Mouse (Mus musculus) lung, adult 18-20 months (tissue): ENCODE measurements around the gene Nuak2.
"Not testable (repeated sequence)": the region's sequence is repeated elsewhere in the genome, so short reads cannot be mapped to it uniquely, and the experiment has no call there.

ENCODE experiments used
- DNase-seq, 2 experiments: peaks; one replicate each; pipeline ENCODE4 v3.0.0; 2022; ENCODE audit warnings: mixed read lengths in 2 of 2

Gene Nuak2

GRCm38 (mm10) chr1:132315889-132316624 is at the start of gene Nuak2:
TSS of gene Nuak2 (plus strand) at chr1:132316126.
- DNase-seq = peak; percentile 95 to 96

- DNase-seq = peak; percentile 81 to 89
These were observed 49.0 kb upstream of the Nuak2 start for GRCm38 (mm10) chr1:132266791-132267557.

GRCm38 (mm10) chr1:132267959-132268358 is 48.0 kb upstream of the Nuak2 start:
- no peak for DNase-seq

GRCm38 (mm10) chr1:132268418-132269060 is 47.4 kb upstream of the Nuak2 start:
- DNase-seq = no peak

GRCm38 (mm10) chr1:132271237-132271636 is 44.7 kb upstream of the Nuak2 start:
- DNase-seq = no peak

- DNase-seq = no peak
These were observed 39.2 kb upstream of the Nuak2 start for GRCm38 (mm10) chr1:132276694-132277093.

GRCm38 (mm10) chr1:132277124-132277523 is 38.8 kb upstream of the Nuak2 start:
- DNase-seq = no peak

- not testable (repeated sequence) for DNase-seq
These were observed 35.3 kb upstream of the Nuak2 start for GRCm38 (mm10) chr1:132280636-132281035.

- DNase-seq = no peak
These were observed 34.3 kb upstream of the Nuak2 start for GRCm38 (mm10) chr1:132281523-132282176.

- DNase-seq = no peak
These were observed 33.8 kb upstream of the Nuak2 start for GRCm38 (mm10) chr1:132282177-132282536.

- no peak for DNase-seq
These were observed 32.9 kb upstream of the Nuak2 start for GRCm38 (mm10) chr1:132283018-132283417.

GRCm38 (mm10) chr1:132286735-132287134 is 29.2 kb upstream of the Nuak2 start:
- no peak for DNase-seq

- no peak for DNase-seq
These were observed 28.5 kb upstream of the Nuak2 start for GRCm38 (mm10) chr1:132287445-132287844.

GRCm38 (mm10) chr1:132287991-132288451 is 27.9 kb upstream of the Nuak2 start:
- no peak for DNase-seq

- DNase-seq = no peak
These were observed 26.0 kb upstream of the Nuak2 start for GRCm38 (mm10) chr1:132289965-132290364.

GRCm38 (mm10) chr1:132290921-132291675 is 24.8 kb upstream of the Nuak2 start:
- DNase-seq = no peak

- no peak for DNase-seq
These were observed 24.2 kb upstream of the Nuak2 start for GRCm38 (mm10) chr1:132291706-132292105.

- DNase-seq = peak in 1 of 2 experiments; percentile 64
These were observed 23.4 kb upstream of the Nuak2 start for GRCm38 (mm10) chr1:132292318-132293129.

- peak in 1 of 2 experiments; percentile 41 for DNase-seq
These were observed 20.4 kb upstream of the Nuak2 start for GRCm38 (mm10) chr1:132295506-132295905.

- peak in 1 of 2 experiments; percentile 46 for DNase-seq
These were observed 19.9 kb upstream of the Nuak2 start for GRCm38 (mm10) chr1:132296051-132296450.

- DNase-seq = peak; percentile 77 to 84
These were observed 17.5 kb upstream of the Nuak2 start, which contains the start of gene Klhdc8a for GRCm38 (mm10) chr1:132298425-132298800. TSS of gene Klhdc8a (plus strand) at chr1:132298626.
